ENCODE assay signal across 16 mouse cellular contexts in the genomic region with DNA sequence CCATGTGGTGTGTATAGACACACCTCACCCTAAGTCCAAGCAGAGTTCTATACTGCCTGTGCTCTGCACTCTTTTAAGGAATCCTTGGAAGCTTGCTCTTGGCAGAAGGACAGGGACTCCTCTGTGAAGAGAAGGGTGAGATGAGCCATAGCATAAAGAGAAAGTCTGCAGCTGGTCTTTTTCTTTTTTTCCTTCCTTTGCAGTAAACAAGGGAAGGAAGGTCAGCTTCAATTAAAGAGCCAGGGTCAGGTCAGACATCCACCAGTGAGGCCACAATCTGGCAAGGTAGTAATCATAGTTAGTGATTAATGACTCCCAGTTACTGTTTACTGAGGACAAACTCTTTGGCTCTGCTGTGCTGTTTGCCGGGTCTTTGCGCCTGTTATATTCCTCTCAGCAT.
DNase-seq lines count a peak whose midpoint lies in the region; ATAC-seq lines count a peak whose summit lies in the region.
"Had no signal": no experiment of that assay in that cellular context is flagged by ENCODE, and none has a peak within 500 bp of the region (broad histone marks: within the 10 kb centered on the region; RNA-seq: fewer than 3 reads in every experiment).

No protein-coding gene starts in this region.

- peak; percentile 86 for ATAC-seq in lung, embryonic 16.5 days (ENCODE audit: low read depth)
- peak; percentile 80; the same call in 1 of the 2 replicates for ATAC-seq in kidney, embryonic 14.5 days (ENCODE audit: low FRiP score, low TSS enrichment)
- ATAC-seq in stomach, embryonic 15.5 days (ENCODE audit: insufficient read depth, low FRiP score, low read depth), result peak; percentile 78
- no peak for ATAC-seq in heart, embryonic 11.5 days (replicated peaks; ENCODE audit: insufficient number of reproducible peaks, low FRiP score, low TSS enrichment)

- H3K36me3 ChIP-seq in lung, embryonic 16.5 days (ENCODE audit: control insufficient read depth, insufficient read depth, low read length), result no peaks in the 10 kb centered on the region
- no peaks in the 10 kb centered on the region for H3K36me3 ChIP-seq in kidney, embryonic 14.5 days (ENCODE audit: control insufficient read depth, insufficient read depth, low read length)
- H3K36me3 ChIP-seq in stomach, embryonic 15.5 days, result no peaks in the 10 kb centered on the region
- H3K36me3 ChIP-seq in heart, embryonic 11.5 days (ENCODE audit: control insufficient read depth, insufficient read depth, low read length), result no peaks in the 10 kb centered on the region
- H3K36me3 ChIP-seq: heart, embryonic 13.5 days; hindbrain, embryonic 13.5 days; limb, embryonic 15.5 days had no signal

- no peaks in the 10 kb centered on the region for H3K27me3 ChIP-seq in lung, embryonic 16.5 days (ENCODE audit: control insufficient read depth, insufficient read depth, low read depth, low read length)
- no peaks in the 10 kb centered on the region for H3K27me3 ChIP-seq in kidney, embryonic 14.5 days (ENCODE audit: control insufficient read depth, insufficient read depth, low read length)
- H3K27me3 ChIP-seq in stomach, embryonic 15.5 days (replicated peaks), result no peaks in the 10 kb centered on the region
- H3K27me3 ChIP-seq in heart, embryonic 11.5 days (ENCODE audit: control insufficient read depth, insufficient read depth, low read length), result no peaks in the 10 kb centered on the region
- H3K27me3 ChIP-seq: heart, embryonic 13.5 days; hindbrain, embryonic 13.5 days; limb, embryonic 15.5 days had no signal

- H3K9ac ChIP-seq in lung, embryonic 16.5 days (ENCODE audit: low read length), result no peak overlapping the region
- no peak overlapping the region for H3K9ac ChIP-seq in kidney, embryonic 14.5 days (ENCODE audit: low read depth, low read length)
- H3K9ac ChIP-seq in stomach, embryonic 15.5 days, result no peak overlapping the region
- H3K9ac ChIP-seq in heart, embryonic 11.5 days (ENCODE audit: low read depth, low read length), result no peak overlapping the region
- H3K9ac ChIP-seq: heart, embryonic 13.5 days; hindbrain, embryonic 13.5 days; limb, embryonic 15.5 days had no signal

- 9% methylated on average over 2 of the region's 2 CpGs for WGBS in lung, embryonic 16.5 days
- WGBS in kidney, embryonic 14.5 days, result 20% methylated on average over 2 of the region's 2 CpGs
- WGBS in stomach, embryonic 15.5 days, result 8% methylated on average over 2 of the region's 2 CpGs
- WGBS in heart, embryonic 11.5 days (ENCODE audit: insufficient replicate concordance), result 66% methylated on average over 2 of the region's 2 CpGs

- no peak overlapping the region for H3K4me2 ChIP-seq in lung, embryonic 16.5 days (ENCODE audit: low read depth, low read length)
- no peak overlapping the region for H3K4me2 ChIP-seq in kidney, embryonic 14.5 days (replicated peaks; ENCODE audit: low read depth, low read length)
- no peak overlapping the region for H3K4me2 ChIP-seq in stomach, embryonic 15.5 days
- H3K4me2 ChIP-seq in heart, embryonic 11.5 days, result no peak overlapping the region
- H3K4me2 ChIP-seq: heart, embryonic 13.5 days; hindbrain, embryonic 13.5 days; limb, embryonic 15.5 days had no signal

- H3K4me3 ChIP-seq in lung, embryonic 16.5 days (ENCODE audit: low read length), result no peak overlapping the region
- H3K4me3 ChIP-seq in kidney, embryonic 14.5 days (ENCODE audit: low read length), result no peak overlapping the region
- H3K4me3 ChIP-seq in stomach, embryonic 15.5 days (replicated peaks), result no peak overlapping the region
- H3K4me3 ChIP-seq in heart, embryonic 11.5 days (ENCODE audit: low read depth, low read length), result no peak overlapping the region
- H3K4me3 ChIP-seq: heart, embryonic 13.5 days; hindbrain, embryonic 13.5 days; limb, embryonic 15.5 days had no signal

- no peaks in the 10 kb centered on the region for H3K4me1 ChIP-seq in lung, embryonic 16.5 days (replicated peaks; ENCODE audit: control insufficient read depth, insufficient read depth, low read length)
- peaks cover 3% of the 10 kb centered on the region; the same call in 1 of the 2 replicates for H3K4me1 ChIP-seq in kidney, embryonic 14.5 days (ENCODE audit: control insufficient read depth, insufficient read depth, low read length)
- no peaks in the 10 kb centered on the region for H3K4me1 ChIP-seq in stomach, embryonic 15.5 days
- no peaks in the 10 kb centered on the region for H3K4me1 ChIP-seq in heart, embryonic 11.5 days (ENCODE audit: control insufficient read depth, insufficient read depth, low read length)
- H3K4me1 ChIP-seq: heart, embryonic 13.5 days; hindbrain, embryonic 13.5 days; limb, embryonic 15.5 days had no signal

- peak; percentile 16 for DNase-seq in embryo, embryonic 10 days (ENCODE audit: low spot score)
- DNase-seq in embryo, embryonic 9.5 days (ENCODE audit: extremely low spot score), result no peak
- DNase-seq in lung, postnatal 36 days, result no peak
- DNase-seq in natural killer cell, adult 2 months (ENCODE audit: low spot score in 2 of 2), result no peak
- DNase-seq: adrenal gland, postnatal 14 days; gastrocnemius, postnatal 36 days; right cerebral cortex, adult 18-20 months; spleen, adult 18-20 months; thymus, adult 18-20 months had no signal

- H3K27ac ChIP-seq in lung, embryonic 16.5 days (ENCODE audit: low read length), result no peak overlapping the region
- no peak overlapping the region for H3K27ac ChIP-seq in kidney, embryonic 14.5 days (ENCODE audit: low read depth, low read length)
- no peak overlapping the region for H3K27ac ChIP-seq in stomach, embryonic 15.5 days
- no peak overlapping the region for H3K27ac ChIP-seq in heart, embryonic 11.5 days (ENCODE audit: low read depth, low read length)
- H3K27ac ChIP-seq: heart, embryonic 13.5 days; hindbrain, embryonic 13.5 days; limb, embryonic 15.5 days had no signal

- H3K9me3 ChIP-seq in lung, embryonic 16.5 days (ENCODE audit: control insufficient read depth, low read length), result no peaks in the 10 kb centered on the region
- H3K9me3 ChIP-seq in kidney, embryonic 14.5 days (ENCODE audit: control insufficient read depth, low read length), result no peaks in the 10 kb centered on the region
- H3K9me3 ChIP-seq in stomach, embryonic 15.5 days, result no peaks in the 10 kb centered on the region
- no peaks in the 10 kb centered on the region for H3K9me3 ChIP-seq in heart, embryonic 11.5 days (replicated peaks; ENCODE audit: control insufficient read depth, low read length)
- H3K9me3 ChIP-seq: heart, embryonic 13.5 days; hindbrain, embryonic 13.5 days; limb, embryonic 15.5 days had no signal
